Mouse (Mus musculus): ENCODE measurements around the gene 1600002K03Rik. TPM values are rescaled to one million over a fixed set of nuclear protein-coding genes. Genes with fewer than 3 reads are reported as not detected.

Gene 1600002K03Rik
- total RNA-seq (2021), result 10 to 100 TPM; 14.7 to 16.6 TPM
- long read RNA-seq, experiment 1, partial matches to known transcripts, result 0 of 4 reads
- long read RNA-seq, experiment 1, other reads (novel, unspliced or antisense), result 1 of 4 reads
- long read RNA-seq, experiment 2, transcript 1600002K03Rik-201 (3 exons, 678 nt), result major isoform, 15 of 15 reads
- long read RNA-seq, experiment 2, partial matches to known transcripts, result 0 of 15 reads
- long read RNA-seq, experiment 2, other reads (novel, unspliced or antisense), result 0 of 15 reads

DNA sequence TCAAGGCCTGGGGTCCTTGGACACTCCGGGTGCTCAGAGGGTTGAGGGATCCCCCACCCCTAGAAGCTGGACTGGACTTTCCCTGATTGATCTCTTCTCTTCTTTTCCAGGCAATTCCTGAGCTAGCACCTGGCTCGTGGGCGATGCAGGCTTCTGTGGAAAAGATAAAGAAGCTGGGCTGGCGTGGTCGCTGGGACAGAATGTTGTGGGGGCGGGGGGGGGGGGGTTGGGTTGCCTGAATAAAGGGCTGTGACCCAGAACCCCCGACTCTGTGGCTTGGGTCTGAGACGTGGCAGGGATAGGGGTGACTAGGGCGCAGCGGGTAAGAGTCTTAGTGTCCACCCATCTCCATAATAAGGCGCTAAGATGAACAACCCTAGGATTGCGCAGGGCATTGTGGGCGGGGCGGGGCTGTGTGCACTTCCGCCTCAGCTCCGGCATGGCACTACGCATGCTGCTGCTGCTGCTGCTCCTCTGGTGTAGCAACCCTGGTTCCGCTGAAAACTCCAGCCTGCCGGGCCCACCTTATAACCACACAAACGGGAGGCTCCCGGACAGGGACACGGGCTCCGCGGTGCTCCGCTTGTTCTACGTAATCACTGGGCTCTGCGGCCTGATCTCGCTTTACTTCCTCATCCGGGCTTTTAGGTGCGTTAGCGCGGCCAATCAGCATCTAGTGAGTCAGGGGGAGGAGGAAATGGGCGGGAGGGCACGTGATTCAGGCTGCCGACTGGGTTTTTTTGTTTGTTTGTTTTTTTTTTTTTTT is at the start of gene 1600002K03Rik:
TSS of gene 1600002K03Rik (plus strand) at position 418 of the 766 bp plus-strand sequence.
- peak; percentile 78 to 87 for DNase-seq (ENCODE audit: low spot score in 2 of 2)

DNA sequence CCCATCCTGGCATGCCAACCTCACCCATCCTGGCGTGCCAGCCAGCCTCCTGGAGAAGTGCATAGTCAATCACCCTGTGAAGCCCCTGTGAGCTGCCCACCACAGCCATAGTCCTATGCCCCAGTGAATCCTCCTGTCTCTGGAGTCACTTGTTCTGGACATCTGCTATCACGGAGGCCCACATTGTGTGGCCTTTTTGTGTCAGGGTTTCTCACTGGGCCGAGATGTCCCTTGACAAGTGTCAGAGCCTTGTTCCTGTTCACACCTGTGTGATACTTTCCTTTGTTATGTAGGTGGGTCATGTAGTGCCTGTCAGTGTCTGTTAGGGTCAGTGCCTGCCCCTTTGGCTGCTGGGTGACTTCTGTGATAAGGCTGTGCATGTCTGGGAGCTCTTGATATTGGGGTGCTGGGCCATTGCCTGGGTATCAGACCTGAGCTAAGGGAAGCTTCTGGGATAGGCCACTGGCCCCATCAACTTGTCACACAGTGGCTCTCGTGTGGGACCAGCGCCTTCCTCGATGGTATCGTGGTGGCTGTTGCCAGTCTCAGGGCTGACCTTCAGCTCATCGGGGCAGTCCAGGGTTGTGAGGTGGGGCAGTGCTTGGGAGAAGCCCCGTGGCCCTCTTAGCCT is 48.7 kb upstream of the 1600002K03Rik start:
- DNase-seq (ENCODE audit: low spot score in 2 of 2), result no peak

GRCm38 (mm10) chr10:80127920-80128319 is 44.8 kb upstream of the 1600002K03Rik start:
- DNase-seq (ENCODE audit: low spot score in 2 of 2), result no peak

GRCm38 (mm10) chr10:80129846-80130245 is 42.9 kb upstream of the 1600002K03Rik start:
- no peak for DNase-seq (ENCODE audit: low spot score in 2 of 2)

- no peak for DNase-seq (ENCODE audit: low spot score in 2 of 2)
Observed at GRCm38 (mm10) chr10:80130403-80131031, 42.2 kb upstream of the 1600002K03Rik start.

- no peak for DNase-seq (ENCODE audit: low spot score in 2 of 2)
Observed at GRCm38 (mm10) chr10:80131316-80131951, 41.3 kb upstream of the 1600002K03Rik start.

DNA sequence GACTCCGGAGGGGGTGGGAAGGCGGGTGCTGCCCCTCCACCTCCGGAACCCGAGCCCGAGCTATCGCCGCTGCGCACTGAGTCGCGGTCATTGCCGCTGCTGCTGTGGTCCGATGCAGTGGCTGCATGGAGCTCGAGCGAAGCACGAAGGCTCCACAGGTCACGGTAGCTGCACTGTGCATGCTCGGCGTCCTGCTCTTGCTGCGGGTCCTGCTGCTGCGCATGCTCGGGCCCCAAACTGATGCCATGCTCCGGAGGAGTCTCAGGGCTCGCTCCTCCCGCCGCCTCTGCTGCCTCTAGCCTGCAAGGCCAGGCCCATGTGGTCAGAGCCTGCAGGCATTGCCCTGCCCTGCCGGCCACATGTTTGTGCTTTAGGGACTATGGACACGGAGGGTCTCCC is 40.8 kb upstream of the 1600002K03Rik start:
- no peak for DNase-seq (ENCODE audit: low spot score in 2 of 2)

DNA sequence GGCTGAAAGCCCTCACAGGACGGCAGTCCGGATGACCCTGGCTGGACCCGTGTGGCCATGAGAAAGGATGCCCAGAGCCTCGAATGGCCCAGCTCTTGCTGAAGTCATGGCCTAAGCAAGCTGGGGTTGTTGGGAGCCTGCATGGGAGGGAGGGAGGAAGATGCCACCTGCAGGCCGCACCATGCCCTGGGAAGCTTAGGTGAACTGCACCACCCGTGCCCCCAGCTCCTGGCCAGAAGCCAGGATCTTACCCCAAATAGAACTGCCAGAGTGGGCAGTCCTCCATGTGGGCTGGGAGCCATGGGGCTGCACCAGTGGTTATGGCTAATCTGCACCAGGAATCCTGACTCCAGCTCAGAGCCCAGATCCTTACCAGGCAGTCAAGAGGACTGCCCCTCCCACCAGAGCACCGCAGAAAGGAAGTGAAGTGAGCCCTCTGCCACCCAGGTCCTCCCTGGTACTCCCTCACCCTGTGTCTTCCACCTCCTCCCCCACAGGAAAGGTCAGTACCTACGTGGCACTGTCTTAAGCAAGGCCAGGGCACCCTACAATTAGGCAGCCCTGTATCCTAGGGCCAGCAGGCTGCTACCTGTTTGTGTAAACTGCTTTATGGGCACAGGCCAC is 39.4 kb upstream of the 1600002K03Rik start:
- DNase-seq (ENCODE audit: low spot score in 2 of 2), result no peak

DNA sequence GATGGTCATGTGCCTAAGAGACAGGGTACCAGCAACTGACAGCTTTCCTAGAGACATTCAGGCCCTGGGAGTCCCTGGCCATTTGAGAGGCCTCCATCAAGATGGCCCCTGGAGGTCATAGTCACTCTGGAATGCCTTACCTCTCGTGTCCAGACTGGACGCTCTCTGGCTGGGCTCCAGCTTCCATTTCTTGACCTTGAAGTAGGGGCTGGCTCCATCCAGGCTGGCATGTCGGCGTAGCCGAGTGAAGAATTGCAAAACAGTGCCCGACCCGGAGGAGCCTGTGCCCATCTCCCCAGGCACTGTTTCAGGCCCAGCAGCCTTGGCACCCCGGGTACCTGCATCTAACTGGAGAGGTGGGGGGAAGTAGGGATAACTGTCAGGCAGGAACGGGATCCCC is 38.3 kb upstream of the 1600002K03Rik start:
- no peak for DNase-seq (ENCODE audit: low spot score in 2 of 2)

GRCm38 (mm10) chr10:80135161-80135560 is 37.6 kb upstream of the 1600002K03Rik start:
- DNase-seq (ENCODE audit: low spot score in 2 of 2), result no peak

DNA sequence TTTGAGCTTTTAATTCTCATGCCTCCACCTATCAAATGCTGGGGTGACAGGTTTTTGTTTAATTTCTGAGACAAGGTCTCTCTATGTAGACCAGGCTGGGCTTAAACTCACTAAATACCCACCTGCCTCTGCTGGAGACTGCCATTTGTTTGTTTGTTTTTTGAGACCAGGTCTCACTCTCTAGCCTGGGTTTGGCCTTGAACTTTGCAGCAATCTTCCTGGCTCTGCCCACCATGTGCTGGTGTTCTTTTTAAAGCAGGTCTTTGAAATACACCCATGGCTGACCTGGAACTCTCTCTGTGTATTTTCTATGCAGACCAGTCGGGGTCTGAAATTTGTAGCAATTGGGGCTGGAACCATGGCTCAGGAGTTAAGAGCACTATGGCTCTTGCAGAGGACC is 37.1 kb upstream of the 1600002K03Rik start:
- DNase-seq (ENCODE audit: low spot score in 2 of 2), result no peak

- DNase-seq (ENCODE audit: low spot score in 2 of 2), result no peak
Observed at GRCm38 (mm10) chr10:80136179-80136951, 36.4 kb upstream of the 1600002K03Rik start.

DNA sequence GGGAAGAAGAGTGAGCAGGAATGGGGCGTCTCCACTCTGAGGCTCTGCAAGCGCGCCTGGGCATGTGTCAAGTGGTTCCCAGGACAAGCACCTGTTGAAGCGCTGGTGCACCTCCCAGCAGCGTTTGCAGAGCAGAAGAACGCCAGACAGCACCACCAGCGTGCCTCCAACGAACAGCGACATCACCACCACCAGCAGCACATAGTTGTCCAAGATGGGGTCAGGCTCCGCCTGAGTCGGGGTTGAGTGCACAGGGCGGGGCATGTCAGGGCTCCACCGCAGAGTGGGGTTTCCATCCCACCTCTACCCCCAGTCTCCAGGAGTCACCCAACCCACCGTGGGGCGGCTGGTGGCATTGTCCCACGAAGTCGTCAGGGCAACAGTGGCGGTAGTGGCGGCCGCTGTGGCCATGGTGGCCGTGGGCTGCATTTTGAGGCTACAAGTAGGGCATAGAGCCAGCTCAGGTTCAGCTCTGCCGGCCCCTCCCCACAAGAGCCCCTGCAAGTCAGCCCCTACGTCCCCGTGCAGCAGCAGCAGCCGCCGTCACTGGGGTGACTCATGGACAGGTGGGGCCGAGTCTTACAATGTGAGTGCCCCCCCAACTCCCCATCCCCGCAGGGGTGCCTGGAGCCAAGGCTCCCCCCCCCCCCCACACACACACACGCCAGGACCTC is 35.7 kb upstream of the 1600002K03Rik start:
- no peak for DNase-seq (ENCODE audit: low spot score in 2 of 2)

DNA sequence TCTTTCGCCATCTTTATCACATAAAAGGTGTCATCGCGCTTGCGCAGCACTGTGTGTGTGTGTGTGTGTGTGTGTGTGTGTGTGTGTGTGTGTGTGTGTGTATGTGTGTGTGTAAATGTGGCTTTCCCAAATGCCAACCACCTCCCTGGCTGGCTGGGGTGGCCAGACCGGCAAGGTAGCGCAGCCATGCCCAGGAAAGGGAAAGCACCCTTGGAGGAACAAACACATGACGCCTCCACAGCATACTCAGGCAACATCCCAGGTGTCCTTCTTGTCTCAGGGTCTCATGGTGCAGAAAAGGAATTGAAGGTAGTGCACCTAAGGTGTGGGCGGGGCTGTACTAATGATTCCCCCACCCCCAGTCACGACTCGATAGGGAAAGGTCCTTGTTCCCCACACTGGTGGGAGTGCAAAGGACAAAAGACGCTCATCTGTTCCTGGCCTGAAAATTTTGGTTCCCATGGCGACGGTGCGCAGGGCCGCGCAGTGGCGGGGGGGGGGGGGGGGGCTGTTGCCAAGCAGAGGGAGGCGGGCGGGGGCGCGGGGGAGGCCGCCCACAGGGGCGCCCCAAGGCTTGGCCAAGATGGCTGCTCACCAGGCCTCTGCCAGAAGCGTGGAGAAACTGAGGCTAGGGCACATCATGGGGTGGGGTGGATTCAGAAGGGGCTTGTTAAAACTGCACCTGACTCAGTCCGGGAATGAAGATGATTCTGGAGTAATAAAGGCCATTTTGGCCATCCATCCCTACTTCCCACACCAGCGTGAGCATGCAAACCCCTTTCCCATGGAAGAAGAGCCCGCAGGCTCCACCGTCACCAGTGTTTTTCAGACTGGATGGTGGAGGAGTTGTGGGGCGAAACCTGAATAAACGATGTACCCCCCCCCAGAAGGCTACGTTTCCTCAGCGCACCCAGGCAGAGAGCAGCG is 34.9 kb upstream of the 1600002K03Rik start:
- DNase-seq (ENCODE audit: low spot score in 2 of 2), result no peak

- peak; percentile 67 to 78 for DNase-seq (ENCODE audit: low spot score in 2 of 2)
Observed at GRCm38 (mm10) chr10:80138553-80139438, 33.9 kb upstream of the 1600002K03Rik start, which contains the start of gene Atp5d. Atp5d (plus strand) TSS chr10:80138632.

DNA sequence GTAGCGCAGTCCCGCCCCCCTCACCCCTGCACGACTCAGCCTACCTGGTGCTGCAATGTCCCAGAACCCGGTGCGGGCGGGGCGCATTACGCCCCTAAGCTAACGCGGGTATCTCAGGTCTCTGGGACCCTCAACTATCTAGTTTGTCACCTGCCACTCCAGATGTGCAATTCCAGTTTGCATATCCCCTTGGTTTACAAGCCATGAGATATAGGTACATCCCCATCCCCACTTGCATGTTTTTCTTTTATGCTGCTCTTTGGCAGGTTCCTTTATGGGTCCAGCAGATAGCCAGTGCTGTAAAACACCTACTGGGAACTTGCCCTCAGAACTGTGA is 33.3 kb upstream of the 1600002K03Rik start:
- no peak for DNase-seq (ENCODE audit: low spot score in 2 of 2)

GRCm38 (mm10) chr10:80139975-80140665 is 32.6 kb upstream of the 1600002K03Rik start:
- DNase-seq (ENCODE audit: low spot score in 2 of 2), result no peak
